33 mouse cellular contexts compared by ENCODE assay signal in genomic region chr12:35021285-35021684, GRCm38 (mm10). TPM values are rescaled to one million over a fixed set of nuclear protein-coding genes. Genes with fewer than 3 reads are reported as not detected.
DNase-seq lines count a peak whose midpoint lies in the region; ATAC-seq lines count a peak whose summit lies in the region.
"Had no signal": no experiment of that assay in that cellular context is flagged by ENCODE, and none has a peak within 500 bp of the region (broad histone marks: within the 10 kb centered on the region; RNA-seq: fewer than 3 reads in every experiment).

No protein-coding gene starts in this region.

- 0 out of 2 replicates have a peak, but pooled peaks cover 5% of the 10 kb centered on the region for H3K4me1 ChIP-seq in kidney, embryonic 16.5 days (ENCODE audit: insufficient read depth, low read length)
- H3K4me1 ChIP-seq in intestine, embryonic 16.5 days (ENCODE audit: control insufficient read depth, insufficient read depth, low read length) = no peaks in the 10 kb centered on the region; the same call in 1 of the 2 replicates
- H3K4me1 ChIP-seq: heart, embryonic 10.5 days; heart, embryonic 15.5 days; hindbrain, embryonic 12.5 days; limb, embryonic 10.5 days; limb, embryonic 15.5 days; liver, embryonic 13.5 days; neural tube, embryonic 12.5 days had no signal

- no peaks in the 10 kb centered on the region for H3K27me3 ChIP-seq in kidney, embryonic 16.5 days (ENCODE audit: insufficient read depth, low read length)
- H3K27me3 ChIP-seq in intestine, embryonic 16.5 days (replicated peaks; ENCODE audit: control insufficient read depth, insufficient read depth, low read length) = no peaks in the 10 kb centered on the region
- H3K27me3 ChIP-seq: CH12.LX; heart, embryonic 15.5 days; hindbrain, embryonic 12.5 days; limb, embryonic 15.5 days; liver, embryonic 13.5 days; neural tube, embryonic 12.5 days; Patski had no signal

- 73% methylated on average over 9 of the region's 9 CpGs for WGBS in kidney, embryonic 16.5 days
- WGBS in intestine, embryonic 16.5 days = 72% methylated on average over 9 of the region's 9 CpGs

- H3K9me3 ChIP-seq in kidney, embryonic 16.5 days (ENCODE audit: low read length) = no peaks in the 10 kb centered on the region
- H3K9me3 ChIP-seq in intestine, embryonic 16.5 days (ENCODE audit: control insufficient read depth, low read length) = no peaks in the 10 kb centered on the region
- H3K9me3 ChIP-seq: heart, embryonic 10.5 days; heart, embryonic 15.5 days; hindbrain, embryonic 12.5 days; limb, embryonic 10.5 days; limb, embryonic 15.5 days; liver, embryonic 13.5 days; neural tube, embryonic 12.5 days had no signal

- no peak overlapping the region for H3K4me2 ChIP-seq in kidney, embryonic 16.5 days (replicated peaks; ENCODE audit: low read depth, low read length)
- no peak overlapping the region for H3K4me2 ChIP-seq in intestine, embryonic 16.5 days (ENCODE audit: low read depth, low read length)
- H3K4me2 ChIP-seq: heart, embryonic 15.5 days; hindbrain, embryonic 12.5 days; limb, embryonic 15.5 days; liver, embryonic 13.5 days; lung, embryonic 14.5 days; midbrain, embryonic 11.5 days; neural tube, embryonic 12.5 days had no signal

- H3K36me3 ChIP-seq in kidney, embryonic 16.5 days (ENCODE audit: insufficient read depth, low read length) = no peaks in the 10 kb centered on the region
- H3K36me3 ChIP-seq in intestine, embryonic 16.5 days (ENCODE audit: control insufficient read depth, insufficient read depth, low read length) = no peaks in the 10 kb centered on the region
- H3K36me3 ChIP-seq: heart, embryonic 10.5 days; heart, embryonic 15.5 days; hindbrain, embryonic 12.5 days; limb, embryonic 10.5 days; limb, embryonic 15.5 days; liver, embryonic 13.5 days; neural tube, embryonic 12.5 days had no signal

- H3K27ac ChIP-seq in kidney, embryonic 16.5 days (ENCODE audit: low read length) = peak overlapping the region; percentile 34; the same call in 1 of the 2 replicates
- no peak overlapping the region for H3K27ac ChIP-seq in intestine, embryonic 16.5 days (ENCODE audit: low read length)
- H3K27ac ChIP-seq: heart, embryonic 10.5 days; heart, embryonic 15.5 days; hindbrain, embryonic 12.5 days; limb, embryonic 10.5 days; limb, embryonic 15.5 days; liver, embryonic 13.5 days; neural tube, embryonic 12.5 days had no signal

- ATAC-seq in kidney, embryonic 16.5 days (ENCODE audit: low FRiP score, low TSS enrichment) = no peak
- ATAC-seq in activated CD4-positive, CD25-positive, alpha-beta regulatory T cell, adult 4 months = peak; percentile 87
- ATAC-seq in intestine, embryonic 16.5 days = no peak
- ATAC-seq: forebrain, embryonic 14.5 days; midbrain, embryonic 16.5 days; Patski had no signal

- H3K9ac ChIP-seq in kidney, embryonic 16.5 days (replicated peaks; ENCODE audit: low read length) = no peak overlapping the region
- H3K9ac ChIP-seq in intestine, embryonic 16.5 days (ENCODE audit: low read depth, low read length) = no peak overlapping the region
- H3K9ac ChIP-seq: heart, embryonic 15.5 days; hindbrain, embryonic 12.5 days; limb, embryonic 15.5 days; liver, embryonic 13.5 days; lung, embryonic 14.5 days; neural tube, embryonic 12.5 days had no signal

- DNase-seq in kidney, adult 18-20 months = no peak
- DNase-seq in CD4-positive, CD25-positive, alpha-beta regulatory T cell, adult 2 months (ENCODE audit: low read depth, low spot score) = peak; percentile 82
- peak; percentile 40 for DNase-seq in lung, postnatal 25 days (ENCODE audit: low spot score)
- DNase-seq in right cerebral cortex, adult 2 months (ENCODE audit: low spot score in 2 of 2) = no peak
- no peak for DNase-seq in testis, postnatal 10 days (ENCODE audit: low spot score)
- DNase-seq: adrenal gland, postnatal 25 days; cerebellum, adult 18-20 months; cerebellum, postnatal 25 days; gastrocnemius, postnatal 14 days; kidney, adult 9 months; kidney, postnatal 14 days; layer of hippocampus, adult 9-11 months; liver, embryonic 13.5 days; lung, embryonic 14.5 days; right cerebral cortex, postnatal 14 days had no signal

- no peak overlapping the region for H3K4me3 ChIP-seq in kidney, embryonic 16.5 days (ENCODE audit: low read length)
- no peak overlapping the region for H3K4me3 ChIP-seq in intestine, embryonic 16.5 days (ENCODE audit: low read length)
- H3K4me3 ChIP-seq: heart, embryonic 10.5 days; heart, embryonic 15.5 days; hindbrain, embryonic 12.5 days; limb, embryonic 10.5 days; limb, embryonic 15.5 days; liver, embryonic 13.5 days; neural tube, embryonic 12.5 days had no signal

RNA-seq across cellular contexts. Expression of gene Snx13, which starts 25.7 kb away (rescaled TPM):
- polyA plus RNA-seq in kidney, embryonic 16.5 days (2015; fragmentation: Nextera tagmentation; extraction: Ambion mirVana) = 27.0 and 27.5 TPM in 2 replicates
- 10 to 100 TPM; 17.4 to 22.5 TPM for polyA plus RNA-seq in activated CD4-positive, CD25-positive, alpha-beta regulatory T cell, adult 4 months (2017; shearing (Covaris generic))
- 31.5 and 32.4 TPM in 2 replicates for polyA plus RNA-seq in intestine, embryonic 16.5 days (2015; fragmentation: Nextera tagmentation; extraction: Ambion mirVana)

RNA-seq across cellular contexts. Expression of gene Prps1l1, which starts 36.7 kb away (rescaled TPM):
- polyA plus RNA-seq in kidney, embryonic 16.5 days (2015; fragmentation: Nextera tagmentation; extraction: Ambion mirVana) = not detected in 2 replicates
- 1 to 10 TPM in 1 of 2 experiments, under 1 TPM in 1; 0.33 to 1.0 TPM for polyA plus RNA-seq in activated CD4-positive, CD25-positive, alpha-beta regulatory T cell, adult 4 months (2017; shearing (Covaris generic))
- not detected in 2 replicates for polyA plus RNA-seq in intestine, embryonic 16.5 days (2015; fragmentation: Nextera tagmentation; extraction: Ambion mirVana)
- polyA plus RNA-seq: embryonic facial prominence, embryonic 11.5 days; forebrain, embryonic 14.5 days; heart, embryonic 10.5 days; heart, embryonic 15.5 days; hindbrain, embryonic 12.5 days; limb, embryonic 10.5 days; limb, embryonic 15.5 days; lung, embryonic 14.5 days; midbrain, embryonic 11.5 days; midbrain, embryonic 16.5 days; neural tube, embryonic 12.5 days; Patski; small intestine, adult 2 months; stomach, embryonic 14.5 days; urinary bladder, adult 2 months had no signal

Comparison
In these comparisons a context has a peak if more than half of its experiments do, and no peak if none do; other contexts are left out.
1. DNase-seq: peak in CD4-positive, CD25-positive, alpha-beta regulatory T cell, adult 2 months (single experiment) and lung, postnatal 25 days (single experiment); none in kidney, adult 18-20 months (single experiment), right cerebral cortex, adult 2 months (0 of 2) and testis, postnatal 10 days (single experiment).